Mouse (Mus musculus) brain, embryonic 18.5 days (tissue): ENCODE measurements at regions not wholly inside any gene's neighbourhood (a gene's known extent, or its start where the extent isn't known, plus 50 kb on each side); places are given as distances from the start of the nearest gene placed in this dataset.

Experiments
- DNase-seq: peaks from one replicate; pipeline ENCODE4 v3.0.0-alpha.2; 2012; ENCODE audit warnings: low read depth, low spot score

GRCm38 (mm10) chr13:111939534-111940115, 130.8 kb upstream of the Map3k1 start:
- no peak for DNase-seq

DNA sequence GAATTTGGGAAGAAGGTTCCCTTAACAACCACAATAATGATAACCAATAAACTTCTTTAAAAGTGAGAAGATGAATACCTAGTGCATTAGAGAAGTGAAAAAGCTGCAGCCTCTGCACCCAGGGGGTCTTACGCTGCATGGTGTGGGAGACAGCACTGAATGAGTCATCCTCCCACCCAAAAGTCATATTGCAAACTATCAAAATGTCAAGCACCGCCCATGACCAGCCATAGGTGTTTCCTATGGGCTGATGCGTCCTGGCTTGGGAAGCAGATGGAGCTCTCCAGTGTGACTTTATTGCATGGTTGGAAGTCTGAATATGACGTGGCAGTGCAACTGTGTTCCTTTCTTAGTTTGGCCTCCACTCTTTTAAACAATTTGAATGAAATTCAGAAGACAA, 131.5 kb upstream of the Map3k1 start:
- DNase-seq, result no peak

GRCm38 (mm10) chr13:111940796-111941513, 132.2 kb upstream of the Map3k1 start:
- DNase-seq, result no peak

DNA sequence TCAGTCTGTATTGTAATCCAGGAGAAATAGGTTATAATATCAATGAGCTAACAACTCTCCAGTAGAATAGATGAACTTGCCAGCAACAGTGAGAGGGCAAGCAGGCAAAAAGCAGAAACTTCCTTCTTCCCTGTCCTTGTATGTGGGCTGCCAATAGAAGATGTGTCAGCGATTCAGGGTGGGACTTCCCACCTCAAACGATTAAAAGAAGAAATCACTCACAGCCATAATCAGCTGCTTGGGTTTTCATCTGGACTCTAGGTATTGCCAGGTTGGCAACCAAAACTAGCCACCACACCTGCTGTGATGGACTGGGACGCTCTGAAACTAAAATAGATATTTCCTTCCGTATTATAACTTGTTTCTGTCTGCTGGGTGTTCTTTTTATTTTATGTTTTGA, 133.2 kb upstream of the Map3k1 start:
- no peak for DNase-seq

DNA sequence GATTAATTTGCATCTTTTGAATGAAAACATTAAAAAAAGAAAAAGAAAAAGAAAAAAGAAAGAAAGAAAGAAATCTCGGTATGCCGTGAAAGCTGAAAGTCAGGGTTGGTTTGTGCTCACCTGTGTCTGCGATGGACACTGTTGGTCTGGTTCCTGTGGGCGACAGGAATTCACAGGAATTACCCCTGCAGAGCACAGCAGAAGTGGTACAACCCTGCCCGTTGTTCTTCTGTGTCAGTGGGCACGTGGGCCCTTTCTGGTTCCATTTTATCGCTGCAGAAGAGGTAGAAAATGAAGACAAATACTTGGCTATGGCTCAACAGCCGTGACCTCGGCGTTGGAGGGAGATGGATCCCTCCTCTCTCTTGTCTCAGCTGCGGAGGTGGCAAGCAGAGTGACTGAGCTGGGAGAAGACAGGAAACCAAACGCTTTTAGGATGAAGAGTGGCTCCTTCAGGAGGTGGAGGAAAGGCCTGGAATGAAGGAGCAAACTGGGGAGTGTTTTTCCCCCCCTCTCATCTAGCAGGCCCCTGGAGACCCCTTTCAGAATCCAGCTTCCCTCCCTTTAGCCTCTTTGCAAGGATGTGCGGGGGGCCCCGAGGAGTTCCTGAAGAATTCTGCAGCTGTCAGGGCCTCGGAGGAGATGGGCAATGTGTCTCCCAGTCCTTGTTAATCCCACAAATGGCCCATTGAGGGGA, 134.7 kb upstream of the Map3k1 start:
- DNase-seq, result peak; percentile 20

DNA sequence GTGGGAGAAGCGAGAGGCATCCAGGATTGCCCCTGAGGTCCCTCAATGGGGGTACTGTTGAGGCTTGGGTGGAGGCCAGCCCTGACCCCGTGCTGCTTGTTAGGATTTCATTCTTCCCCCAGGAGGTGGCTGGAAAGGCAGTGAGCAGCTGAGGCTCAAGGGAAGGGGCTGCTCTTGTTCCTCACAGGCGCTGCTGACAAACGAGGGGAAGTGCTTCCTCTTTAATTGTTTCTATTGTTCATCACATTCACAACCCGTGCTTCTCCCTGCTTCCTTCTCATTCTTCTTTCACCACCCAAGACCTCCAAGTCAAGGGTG, 135.3 kb upstream of the Map3k1 start:
- DNase-seq, result no peak

GRCm38 (mm10) chr13:111946271-111946670, 137.5 kb upstream of the Map3k1 start:
- DNase-seq, result no peak

GRCm38 (mm10) chr13:111946811-111947210, 138.0 kb upstream of the Map3k1 start:
- no peak for DNase-seq

GRCm38 (mm10) chr13:111948395-111948794, 139.6 kb upstream of the Map3k1 start:
- DNase-seq, result no peak

GRCm38 (mm10) chr13:111950042-111950441, 141.2 kb upstream of the Map3k1 start:
- no peak for DNase-seq

DNA sequence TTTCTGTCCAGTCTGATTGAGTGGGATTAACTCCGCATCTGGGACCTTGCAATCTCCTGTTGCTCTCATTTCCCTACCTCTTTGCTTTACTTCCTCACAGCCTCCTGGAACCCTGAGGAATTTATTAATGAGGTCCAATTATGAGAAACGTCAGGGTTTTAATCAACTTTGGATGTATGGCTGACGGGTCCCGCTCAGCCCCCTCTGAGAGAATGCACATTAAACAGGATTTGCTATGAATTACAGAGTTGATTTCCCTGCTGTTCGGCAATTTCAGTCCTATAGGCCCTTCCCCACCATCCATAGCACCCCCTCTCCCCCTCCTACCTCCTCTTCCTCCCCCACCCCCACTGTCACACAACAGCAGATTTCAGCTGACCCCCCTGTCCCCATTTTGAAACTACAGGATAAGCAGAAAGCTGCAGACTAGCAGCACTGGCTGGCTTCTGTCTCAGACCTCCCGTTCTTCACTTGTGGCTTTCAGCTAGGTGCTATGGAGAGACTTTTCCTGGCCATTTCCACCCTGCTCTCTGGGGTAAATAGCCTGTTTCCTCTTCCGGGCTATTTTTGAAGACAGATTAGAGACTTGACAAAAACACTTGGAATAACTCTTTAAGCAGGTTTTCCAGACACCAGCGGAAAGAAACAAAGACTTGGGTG, 145.2 kb upstream of the Map3k1 start:
- no peak for DNase-seq

DNA sequence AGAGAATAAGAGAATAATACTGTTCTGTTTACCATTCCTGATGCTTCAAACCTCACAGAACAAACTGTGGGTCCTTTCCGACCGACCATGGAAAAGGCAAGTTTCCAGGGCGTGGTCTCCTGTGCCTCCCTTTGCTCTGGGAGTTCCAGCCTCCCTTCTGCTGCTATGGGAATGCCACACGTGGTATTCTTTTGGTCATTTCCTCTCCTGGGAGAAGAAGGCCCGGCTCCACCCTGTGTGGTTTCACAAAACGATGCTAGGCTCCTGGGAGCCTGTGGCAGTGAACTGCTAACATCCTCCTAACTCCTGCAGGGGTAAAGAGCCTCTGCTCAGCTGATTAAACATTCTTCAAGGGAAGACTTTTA, 145.7 kb upstream of the Map3k1 start:
- DNase-seq, result no peak

- DNase-seq, result no peak
Measured at GRCm38 (mm10) chr13:111957118-111957517, 148.3 kb upstream of the Map3k1 start.

DNA sequence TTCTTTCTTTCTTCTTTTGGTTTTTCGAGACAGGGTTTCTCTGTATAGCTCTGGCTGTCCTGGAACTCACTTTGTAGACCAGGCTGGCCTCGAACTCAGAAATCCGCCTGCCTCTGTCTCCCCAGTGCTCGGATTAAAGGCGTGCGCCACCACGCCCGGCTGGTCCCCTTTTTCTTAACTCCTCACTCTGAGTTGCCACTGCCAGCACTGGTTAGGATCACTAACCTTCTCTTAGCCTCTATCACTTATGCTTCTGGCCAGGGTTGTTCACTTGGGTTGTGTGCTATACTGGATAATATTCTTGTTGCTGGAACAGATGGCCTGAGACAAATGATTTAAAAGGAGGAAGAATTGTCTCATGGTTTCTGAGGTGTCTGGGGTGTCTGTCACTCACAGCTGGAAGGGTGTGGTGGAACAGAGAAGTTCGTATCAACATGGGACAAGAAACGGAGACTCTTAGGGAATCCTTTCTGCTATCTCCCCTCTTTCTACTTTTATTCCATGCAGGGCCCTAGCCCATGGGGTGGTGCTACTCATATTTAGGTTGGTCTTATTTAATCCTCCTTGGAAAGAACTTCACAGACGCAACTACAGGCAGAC, 149.0 kb upstream of the Map3k1 start:
- DNase-seq, result no peak

DNA sequence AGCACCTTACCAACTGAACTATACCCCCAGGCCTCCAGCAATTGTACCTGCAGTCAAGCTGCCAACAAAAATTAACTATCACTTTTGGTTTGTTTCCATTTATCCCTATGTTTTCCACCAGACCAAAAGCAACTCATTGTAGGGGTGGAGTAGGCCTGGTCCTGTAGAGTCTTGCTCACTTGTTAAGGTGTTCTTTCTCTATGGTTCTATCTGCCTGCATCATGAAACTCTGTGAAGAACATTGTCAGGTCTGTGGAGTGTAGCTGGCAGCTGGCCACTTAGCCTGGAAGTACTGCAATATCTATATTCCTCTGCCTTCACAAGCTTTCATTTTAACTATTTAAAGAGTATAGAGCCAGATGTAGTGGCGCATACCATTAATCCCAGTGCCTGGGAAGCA, 149.6 kb upstream of the Map3k1 start:
- no peak for DNase-seq

- DNase-seq, result no peak
Measured at GRCm38 (mm10) chr13:111960036-111960435, 151.2 kb upstream of the Map3k1 start.

GRCm38 (mm10) chr13:111961423-111961822, 152.6 kb upstream of the Map3k1 start:
- no peak for DNase-seq

GRCm38 (mm10) chr13:111962155-111962554, 153.4 kb upstream of the Map3k1 start:
- no peak for DNase-seq

DNA sequence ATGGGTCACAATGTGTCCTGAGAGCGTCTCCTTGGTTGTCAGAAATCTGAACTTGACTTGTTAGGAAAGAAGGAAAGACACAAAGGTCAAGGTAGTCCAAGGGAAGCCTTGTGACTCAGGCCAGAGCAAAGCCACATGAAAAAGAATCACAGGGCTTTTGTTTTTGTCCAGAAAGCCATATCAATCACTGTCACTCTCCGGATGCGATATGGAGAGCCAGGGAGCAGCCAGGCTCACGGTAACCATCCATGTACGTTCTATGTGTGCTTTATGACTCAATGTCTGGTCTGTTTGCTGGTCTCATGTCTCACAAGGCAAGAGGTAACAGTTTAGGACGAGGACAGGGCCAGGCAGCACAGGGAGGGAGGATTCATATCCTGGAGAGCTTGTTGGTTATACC, 157.3 kb upstream of the Map3k1 start:
- no peak for DNase-seq

DNA sequence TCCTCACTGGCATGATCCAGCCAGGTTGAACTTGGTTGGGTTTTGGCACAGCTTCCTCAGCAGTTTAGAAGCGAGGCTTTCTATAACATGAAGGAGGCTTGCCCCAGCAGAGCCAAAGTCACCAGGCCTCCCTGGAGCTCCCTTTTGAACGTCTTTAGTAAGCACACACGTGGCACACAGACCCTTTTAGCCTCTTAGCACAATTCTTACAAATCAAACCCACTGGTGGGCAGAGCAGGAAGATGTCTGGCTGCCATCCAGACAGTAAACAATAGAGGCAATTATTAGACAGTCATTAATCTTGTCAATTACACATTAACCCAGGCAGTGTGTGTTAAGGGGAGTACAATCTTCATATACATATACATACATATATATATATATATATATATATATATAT, 157.8 kb upstream of the Map3k1 start:
- no peak for DNase-seq

GRCm38 (mm10) chr13:111968197-111968596, 159.4 kb upstream of the Map3k1 start:
- no peak for DNase-seq

DNA sequence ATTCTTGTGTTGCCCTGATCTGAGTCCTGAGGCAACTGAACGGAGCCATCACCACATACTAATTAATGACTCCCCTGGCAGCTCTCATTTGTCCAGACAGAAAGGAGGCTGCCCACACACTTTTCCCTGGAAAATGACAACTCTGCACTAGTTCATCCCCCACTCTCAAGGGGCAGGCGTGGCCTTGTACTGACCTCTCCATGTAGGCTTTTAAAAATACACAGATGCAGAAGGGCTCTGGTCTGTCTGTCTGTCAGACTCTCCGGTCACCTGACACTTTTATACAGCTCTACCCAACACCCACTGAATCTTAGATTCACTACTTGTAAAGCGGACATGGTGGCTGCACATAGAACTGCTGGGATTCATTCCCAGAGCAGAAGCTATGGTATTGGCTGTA, 165.5 kb upstream of the Map3k1 start:
- DNase-seq, result no peak
